Mouse (Mus musculus) hindbrain, embryonic 11.5 days (tissue): ENCODE data around the gene Lig3. TPM values are rescaled to one million over a fixed set of nuclear protein-coding genes. Genes with fewer than 3 reads are reported as not detected.

Experiments used
- ATAC-seq: fragments of 200-750 bp; cut with Nextera tagmentation; 2 replicates; pipeline ENCODE4 v1.8.0; 2017; ENCODE audit warnings: mild to moderate bottlenecking, moderate TSS enrichment, moderate library complexity; ENCODE audit not compliant: low FRiP score
- DNase-seq: peaks from one replicate; pipeline ENCODE4 v3.0.0-alpha.2; 2015; ENCODE audit warnings: low spot score
- H3K27ac ChIP-seq: fragments of 300-500 bp; sonication (generic); 2 replicates; pipeline ENCODE4 v1.5.1; 2014; ENCODE audit warnings: mild to moderate bottlenecking, low read depth, low read length
- H3K27me3 ChIP-seq: fragments of 300-500 bp; sonication (generic); 2 replicates; pipeline ENCODE4 v1.6.1; 2014; ENCODE audit warnings: mild to moderate bottlenecking, low read length, moderate library complexity, mixed read lengths; ENCODE audit not compliant: control insufficient read depth, insufficient read depth
- H3K36me3 ChIP-seq: fragments of 300-500 bp; sonication (generic); 2 replicates; pipeline ENCODE4 v1.6.1; 2014; ENCODE audit warnings: mild to moderate bottlenecking, low read length, moderate library complexity, mixed read lengths; ENCODE audit not compliant: control insufficient read depth, insufficient read depth
- H3K4me1 ChIP-seq: fragments of 300-500 bp; sonication (generic); replicated peaks from 2 replicates; pipeline ENCODE4 v1.6.1; 2014; ENCODE audit warnings: low read length, mixed read lengths; ENCODE audit not compliant: control insufficient read depth, insufficient read depth
- H3K4me2 ChIP-seq: fragments of 300-500 bp; sonication (generic); replicated peaks from 2 replicates; pipeline ENCODE4 v1.6.1; 2014; ENCODE audit warnings: mild to moderate bottlenecking, low read depth, low read length
- H3K4me3 ChIP-seq: fragments of 300-500 bp; sonication (generic); 2 replicates; pipeline ENCODE4 v1.5.1; 2014; ENCODE audit warnings: low read depth, low read length
- H3K9ac ChIP-seq: fragments of 300-500 bp; sonication (generic); 2 replicates; pipeline ENCODE4 v1.6.1; 2014; ENCODE audit warnings: low read depth, low read length
- H3K9me3 ChIP-seq: fragments of 300-500 bp; sonication (generic); 2 replicates; pipeline ENCODE4 v1.6.1; 2016; ENCODE audit warnings: low read length; ENCODE audit not compliant: control insufficient read depth
- WGBS: fragments of 180-500 bp; shearing (Covaris S2); extraction: QIAGEN DNeasy Blood & Tissue Kit; methylation state at CpG from one replicate; pipeline ENCODE4 v1.1.7; 2014; 5-methylcytosine and 5-hydroxymethylcytosine counted together
- polyA plus RNA-seq: library from polyadenylated mRNA; unstranded; fragments of >200 nt; fragmentation: Nextera tagmentation; extraction: Ambion mirVana; gene quantifications from 2 replicates; pipeline ENCODE4 v1.2.1, GENCODE M21; 2014

The Lig3 gene
- polyA plus RNA-seq = 38.0 and 48.0 TPM in 2 replicates

DNA sequence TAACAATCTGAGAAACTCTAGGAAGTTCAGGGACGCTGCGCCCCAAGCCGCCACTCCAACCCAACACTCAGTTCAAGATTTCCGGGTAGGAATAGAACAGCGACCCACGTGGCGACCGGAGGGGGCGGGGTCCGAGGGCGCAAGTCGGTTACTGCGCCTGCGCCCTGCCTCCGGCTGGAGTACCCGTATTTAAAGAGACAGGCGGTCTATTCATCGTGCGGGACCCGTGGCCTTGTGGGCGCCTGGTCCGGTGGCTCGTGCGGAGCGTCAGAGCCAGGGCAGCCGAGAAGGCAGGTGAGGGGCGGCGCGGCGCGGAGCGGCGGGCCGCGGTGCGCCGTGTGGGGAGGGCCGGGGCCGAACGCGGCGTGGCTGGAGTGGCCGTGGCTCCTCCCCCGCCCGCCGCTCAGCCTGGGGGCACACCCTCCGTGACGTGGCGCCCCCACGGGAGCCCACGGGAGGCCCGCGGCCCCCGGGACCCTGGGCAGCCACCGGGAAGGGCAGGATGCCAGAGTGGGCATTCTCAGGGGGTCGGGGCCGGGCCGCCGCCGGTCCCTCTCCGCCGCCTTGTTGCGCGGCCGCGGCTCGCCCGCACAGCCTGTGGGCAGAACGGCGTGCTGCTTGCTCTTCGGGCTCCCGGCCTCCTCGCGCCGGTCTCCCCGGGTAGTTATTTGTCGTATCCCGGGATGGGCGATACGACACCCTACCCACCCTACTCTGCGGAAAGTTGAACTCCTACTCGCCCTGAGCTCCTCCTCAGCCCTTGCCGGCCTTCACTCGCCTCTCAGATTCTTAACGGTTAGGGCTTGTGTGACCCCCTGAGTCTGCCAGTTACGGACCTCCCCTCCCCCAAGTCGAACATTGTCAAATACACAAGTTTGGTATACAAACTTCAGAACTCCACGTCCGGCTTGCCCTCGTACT, at the start of gene Lig3:
Gene Lig3, plus strand, starts transcription at position 126 of the 921 bp plus-strand sequence.
- Histone ChIP-seq H3K4me2 (peak within 1 kb of the TSS; percentile 51), H3K4me1 (no peaks in the 10 kb centered on the region; the same call in 1 of the 2 replicates), H3K27me3 (no peaks in the 10 kb centered on the region), H3K9ac (peak within 1 kb of the TSS; percentile 95), H3K27ac (peak within 1 kb of the TSS; percentile 94), H3K36me3 (no peaks in the 10 kb centered on the region), H3K9me3 (no peaks in the 10 kb centered on the region), H3K4me3 (peak within 1 kb of the TSS; percentile 96)
- WGBS = under 1% methylated on average over 61 of the region's 90 CpGs
- ATAC-seq = peak; percentile 94
- peak; percentile 98 for DNase-seq

GRCm38 (mm10) chr11:82734227-82734626, 46.7 kb upstream of the Lig3 start:
- ATAC-seq (no peak), DNase-seq (no peak)
- Histone ChIP-seq H3K4me1 (no peaks in the 10 kb centered on the region), H3K9ac (no peak overlapping the region), H3K27ac (no peak overlapping the region), H3K4me3 (no peak overlapping the region), H3K27me3 (no peaks in the 10 kb centered on the region), H3K4me2 (no peak overlapping the region), H3K36me3 (no peaks in the 10 kb centered on the region), H3K9me3 (no peaks in the 10 kb centered on the region)

DNA sequence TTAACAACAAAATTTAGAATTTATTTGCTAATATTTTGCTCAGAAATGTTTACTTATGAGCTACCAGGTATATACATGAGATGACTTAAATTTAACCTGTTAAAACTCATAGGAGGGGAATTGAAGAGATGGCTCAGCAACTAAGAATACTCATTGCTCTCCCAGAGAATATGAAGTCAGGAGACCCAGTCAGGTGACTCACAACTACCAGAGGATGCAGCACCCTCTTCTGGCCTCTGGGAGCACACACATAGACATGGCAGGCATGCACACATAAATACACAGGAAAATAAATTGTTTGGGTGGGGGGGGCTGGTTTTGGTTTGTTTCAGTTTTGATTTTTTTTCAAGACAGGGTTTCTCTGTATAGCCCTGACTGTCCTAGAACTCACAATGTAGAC, 41.9 kb upstream of the Lig3 start:
- no peak overlapping the region for H3K4me2 ChIP-seq
- no peak overlapping the region for H3K27ac ChIP-seq
- H3K36me3 ChIP-seq = no peaks in the 10 kb centered on the region
- DNase-seq = no peak
- H3K9ac ChIP-seq = no peak overlapping the region
- no peaks in the 10 kb centered on the region for H3K9me3 ChIP-seq
- no peak for ATAC-seq
- no peaks in the 10 kb centered on the region for H3K4me1 ChIP-seq
- H3K4me3 ChIP-seq = no peak overlapping the region
- H3K27me3 ChIP-seq = no peaks in the 10 kb centered on the region

GRCm38 (mm10) chr11:82746138-82746537, 34.8 kb upstream of the Lig3 start:
- no peak overlapping the region for H3K9ac ChIP-seq
- H3K27me3 ChIP-seq = no peaks in the 10 kb centered on the region
- H3K4me1 ChIP-seq = no peaks in the 10 kb centered on the region
- H3K4me2 ChIP-seq = no peak overlapping the region
- DNase-seq (peak; percentile 44), ATAC-seq (no peak)
- no peak overlapping the region for H3K27ac ChIP-seq
- no peaks in the 10 kb centered on the region for H3K36me3 ChIP-seq
- H3K9me3 ChIP-seq = no peaks in the 10 kb centered on the region
- H3K4me3 ChIP-seq = no peak overlapping the region
- WGBS = 33% methylated on average over 6 of the region's 6 CpGs

DNA sequence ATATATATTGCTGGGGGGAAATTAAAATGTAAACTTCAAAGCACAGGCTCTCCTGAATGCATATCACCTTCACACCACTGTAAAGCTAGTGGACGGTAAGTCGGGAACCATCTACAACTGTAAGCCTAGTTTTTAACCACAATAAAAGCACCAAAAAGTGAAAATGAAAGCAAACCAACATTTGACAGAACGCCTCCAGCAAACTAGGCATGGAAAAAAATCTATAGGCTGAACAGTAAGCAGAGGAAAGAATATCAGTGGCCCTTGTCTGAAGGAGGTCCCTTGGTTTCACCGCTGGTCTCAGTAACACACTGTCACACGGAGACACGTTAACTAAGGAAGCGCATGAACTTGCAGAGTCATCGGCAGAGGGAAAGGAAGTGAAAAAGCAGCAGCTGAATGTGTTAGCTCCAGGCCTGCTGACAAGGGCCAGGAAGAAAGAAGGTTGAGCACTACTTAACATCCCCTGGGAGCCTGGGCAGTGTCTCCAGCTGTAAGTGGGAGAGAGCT, 34.0 kb upstream of the Lig3 start:
- Histone ChIP-seq H3K4me2 (no peak overlapping the region), H3K27ac (no peak overlapping the region), H3K36me3 (no peaks in the 10 kb centered on the region), H3K4me1 (no peaks in the 10 kb centered on the region), H3K9ac (no peak overlapping the region), H3K4me3 (no peak overlapping the region), H3K27me3 (no peaks in the 10 kb centered on the region), H3K9me3 (no peaks in the 10 kb centered on the region)
- WGBS = 84% methylated on average over 8 of the region's 8 CpGs
- DNase-seq (no peak), ATAC-seq (no peak)

- ATAC-seq = no peak
These were observed 28.4 kb upstream of the Lig3 start for GRCm38 (mm10) chr11:82752349-82753115.

DNA sequence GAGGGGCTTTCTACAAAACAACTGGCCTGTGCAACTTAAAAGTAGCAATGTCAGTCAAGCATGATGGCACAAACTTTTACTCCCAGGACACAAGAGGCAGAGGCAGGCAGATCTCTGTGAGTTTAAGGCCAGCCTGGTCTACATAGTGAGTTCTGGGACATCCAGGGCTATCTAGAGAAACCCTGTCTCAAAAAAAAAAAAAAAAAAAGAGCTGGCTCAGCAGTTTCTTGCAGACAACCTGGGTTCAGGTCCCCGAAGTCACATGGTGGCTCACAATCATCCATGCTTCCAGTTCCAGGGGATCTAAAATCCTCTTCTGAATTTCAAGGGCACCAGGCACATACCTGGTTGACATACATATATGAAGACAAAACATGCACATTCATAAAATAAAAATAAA, 25.0 kb upstream of the Lig3 start:
- WGBS = 87% methylated on average over 1 of the region's 1 CpGs
- no peak overlapping the region for H3K27ac ChIP-seq
- ATAC-seq = no peak

More at GRCm38 (mm10) chr11:82752349-82753115, 28.4 kb upstream of the Lig3 start:
- 65% methylated on average over 5 of the region's 6 CpGs for WGBS
- H3K4me3 ChIP-seq = no peak overlapping the region
- DNase-seq = no peak
- no peak overlapping the region for H3K4me2 ChIP-seq
- H3K27ac ChIP-seq = no peak overlapping the region
- H3K9ac ChIP-seq = no peak overlapping the region
- no peaks in the 10 kb centered on the region for H3K4me1 ChIP-seq
- H3K9me3 ChIP-seq = no peaks in the 10 kb centered on the region
- H3K36me3 ChIP-seq = no peaks in the 10 kb centered on the region
- H3K27me3 ChIP-seq = no peaks in the 10 kb centered on the region

DNA sequence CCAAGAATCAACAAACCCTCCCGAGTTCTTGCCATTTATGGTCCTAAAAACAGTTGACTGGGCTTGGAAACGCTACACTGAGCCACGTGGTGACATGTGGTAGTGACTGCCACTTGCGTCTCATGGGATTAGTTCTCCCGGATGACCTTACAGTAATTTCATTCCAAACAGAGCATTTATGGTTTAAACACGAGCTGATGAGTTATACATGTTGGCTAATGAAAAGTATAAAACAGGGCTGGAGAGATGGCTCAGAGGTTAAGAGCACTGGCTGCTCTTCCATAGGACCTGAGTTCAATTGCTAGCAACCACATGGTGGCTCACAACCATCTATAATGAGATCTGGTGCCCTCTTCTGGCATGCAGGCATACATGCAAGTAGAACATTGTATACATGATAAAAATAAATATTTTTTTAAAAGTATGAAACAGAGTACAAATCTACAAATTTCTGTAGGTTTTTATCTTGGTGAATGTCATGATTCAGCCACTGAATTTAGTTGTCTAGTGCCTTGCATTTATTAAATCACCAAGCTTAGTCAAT, 18.6 kb upstream of the Lig3 start:
- Histone ChIP-seq H3K27ac (no peak overlapping the region), H3K4me3 (no peak overlapping the region), H3K4me1 (peaks cover 3% of the 10 kb centered on the region; the same call in 1 of the 2 replicates), H3K36me3 (no peaks in the 10 kb centered on the region), H3K27me3 (no peaks in the 10 kb centered on the region), H3K9ac (no peak overlapping the region), H3K4me2 (no peak overlapping the region), H3K9me3 (no peaks in the 10 kb centered on the region)
- 88% methylated on average over 6 of the region's 6 CpGs for WGBS
- no peak for DNase-seq
- no peak for ATAC-seq

More for the DNA sequence above, 25.0 kb upstream of the Lig3 start:
- H3K9me3 ChIP-seq = no peaks in the 10 kb centered on the region
- no peaks in the 10 kb centered on the region for H3K4me1 ChIP-seq
- H3K9ac ChIP-seq = no peak overlapping the region
- H3K36me3 ChIP-seq = no peaks in the 10 kb centered on the region
- H3K4me2 ChIP-seq = no peak overlapping the region
- no peak for DNase-seq
- no peak overlapping the region for H3K4me3 ChIP-seq
- no peaks in the 10 kb centered on the region for H3K27me3 ChIP-seq
